Mouse (Mus musculus) kidney, adult 11 months (tissue): ENCODE data around the gene Kiss1r.
"Not testable (repeated sequence)": the region's sequence is repeated elsewhere in the genome, so short reads cannot be mapped to it uniquely, and the experiment has no call there.

Experiments
- DNase-seq: peaks from one replicate; pipeline ENCODE4 v3.0.0; 2022

The Kiss1r gene

GRCm38 (mm10) chr10:79916808-79917531, at the start of gene Kiss1r:
Kiss1r (plus strand) TSS chr10:79916971.
- peak; percentile 77 for DNase-seq

GRCm38 (mm10) chr10:79871845-79872244, 44.9 kb upstream of the Kiss1r start:
- DNase-seq: no peak

GRCm38 (mm10) chr10:79872862-79873261, 43.9 kb upstream of the Kiss1r start:
- no peak for DNase-seq

- DNase-seq: no peak
Measured at GRCm38 (mm10) chr10:79873313-79873712, 43.5 kb upstream of the Kiss1r start.

- DNase-seq: no peak
Measured at GRCm38 (mm10) chr10:79873715-79874289, 43.0 kb upstream of the Kiss1r start.

- no peak for DNase-seq
Measured at GRCm38 (mm10) chr10:79874290-79874862, 42.4 kb upstream of the Kiss1r start, which contains the start of the genes Prtn3 and Plppr3. Prtn3 (plus strand) TSS chr10:79874476. Plppr3 (minus strand) TSS chr10:79874634.

- DNase-seq: no peak
Measured at GRCm38 (mm10) chr10:79877174-79877573, 39.6 kb upstream of the Kiss1r start.

GRCm38 (mm10) chr10:79877757-79878156, 39.0 kb upstream of the Kiss1r start:
- peak; percentile 65 for DNase-seq

GRCm38 (mm10) chr10:79879527-79879926, 37.2 kb upstream of the Kiss1r start:
- DNase-seq: no peak

GRCm38 (mm10) chr10:79880721-79881120, 36.0 kb upstream of the Kiss1r start:
- DNase-seq: no peak

- DNase-seq: no peak
Measured at GRCm38 (mm10) chr10:79881981-79882380, 34.8 kb upstream of the Kiss1r start.

- peak; percentile 83 for DNase-seq
Measured at GRCm38 (mm10) chr10:79883297-79884084, 33.3 kb upstream of the Kiss1r start.

- peak; percentile 88 for DNase-seq
Measured at GRCm38 (mm10) chr10:79884446-79884845, 32.3 kb upstream of the Kiss1r start.

- DNase-seq: not testable (repeated sequence)
Measured at GRCm38 (mm10) chr10:79884938-79885337, 31.8 kb upstream of the Kiss1r start.

- DNase-seq: no peak
Measured at GRCm38 (mm10) chr10:79886054-79886453, 30.7 kb upstream of the Kiss1r start, which contains the start of gene Elane. Elane (plus strand) TSS chr10:79886247.

- no peak for DNase-seq
Measured at GRCm38 (mm10) chr10:79886611-79887010, 30.2 kb upstream of the Kiss1r start.

GRCm38 (mm10) chr10:79889386-79889785, 27.4 kb upstream of the Kiss1r start:
- DNase-seq: no peak

GRCm38 (mm10) chr10:79890670-79891069, 26.1 kb upstream of the Kiss1r start, which contains the start of gene Cfd:
Cfd (plus strand) TSS chr10:79890853.
- no peak for DNase-seq

GRCm38 (mm10) chr10:79892451-79893118, 24.2 kb upstream of the Kiss1r start:
- peak; percentile 75 for DNase-seq

GRCm38 (mm10) chr10:79896306-79896705, 20.5 kb upstream of the Kiss1r start:
- DNase-seq: no peak

- no peak for DNase-seq
Measured at GRCm38 (mm10) chr10:79896814-79897213, 20.0 kb upstream of the Kiss1r start.
